Mouse (Mus musculus) liver, embryonic 11.5 days (tissue): Measurements from ENCODE around the gene Lsp1. TPM values are rescaled to one million over a fixed set of nuclear protein-coding genes. Genes with fewer than 3 reads are reported as not detected.

Experiments
- ATAC-seq: fragments of 200-750 bp; cut with Nextera tagmentation; replicated peaks from 2 replicates; pipeline ENCODE4 v1.8.0; 2017; ENCODE audit warnings: moderate number of reproducible peaks, mild to moderate bottlenecking, moderate TSS enrichment, moderate library complexity; ENCODE audit not compliant: low FRiP score
- DNase-seq: peaks from one replicate; pipeline ENCODE4 v3.0.0-alpha.2; 2017; ENCODE audit warnings: low spot score
- H3K27ac ChIP-seq: fragments of 300-500 bp; sonication (generic); 2 replicates; pipeline ENCODE4 v1.5.1; 2014; ENCODE audit warnings: mild to moderate bottlenecking, low read depth, low read length, control low read depth
- H3K27me3 ChIP-seq: fragments of 300-500 bp; sonication (generic); replicated peaks from 2 replicates; pipeline ENCODE4 v1.6.1; 2014; ENCODE audit warnings: low read length, mixed read lengths; ENCODE audit not compliant: control insufficient read depth, insufficient read depth
- H3K36me3 ChIP-seq: fragments of 300-500 bp; sonication (generic); 2 replicates; pipeline ENCODE4 v1.6.1; 2014; ENCODE audit warnings: mild to moderate bottlenecking, low read length, moderate library complexity, mixed read lengths; ENCODE audit not compliant: control insufficient read depth, insufficient read depth
- H3K4me1 ChIP-seq: fragments of 300-500 bp; sonication (generic); replicated peaks from 2 replicates; pipeline ENCODE4 v1.6.1; 2014; ENCODE audit warnings: low read length, mixed read lengths; ENCODE audit not compliant: control insufficient read depth, insufficient read depth
- H3K4me2 ChIP-seq: fragments of 300-500 bp; sonication (generic); 2 replicates; pipeline ENCODE4 v1.6.1; 2014; ENCODE audit warnings: mild to moderate bottlenecking, control low read depth, moderate library complexity
- H3K4me3 ChIP-seq: fragments of 300-500 bp; sonication (generic); 2 replicates; pipeline ENCODE4 v1.5.1; 2014; ENCODE audit warnings: low read depth, low read length, control low read depth
- H3K9ac ChIP-seq: fragments of 300-500 bp; sonication (generic); 2 replicates; pipeline ENCODE4 v1.6.1; 2014; ENCODE audit warnings: low read depth, low read length, control low read depth
- H3K9me3 ChIP-seq: fragments of 300-500 bp; sonication (generic); 2 replicates; pipeline ENCODE4 v1.6.1; 2016; ENCODE audit warnings: low read length, inconsistent platforms, mixed read lengths; ENCODE audit not compliant: control insufficient read depth
- WGBS: fragments of 180-500 bp; shearing (Covaris S2); extraction: QIAGEN DNeasy Blood & Tissue Kit; methylation state at CpG from one replicate; pipeline ENCODE4 v1.1.7; 2014; 5-methylcytosine and 5-hydroxymethylcytosine counted together
- polyA plus RNA-seq: library from polyadenylated mRNA; unstranded; fragments of >200 nt; fragmentation: Nextera tagmentation; extraction: Ambion mirVana; gene quantifications from 2 replicates; pipeline ENCODE4 v1.2.1, GENCODE M21; 2014

The Lsp1 gene
- polyA plus RNA-seq, 1 experiment from 2014 or later, result 19.2 TPM

- H3K27ac ChIP-seq, result no peak overlapping the region
- H3K9me3 ChIP-seq, result no peaks in the 10 kb centered on the region
- 4% methylated on average over 7 of the region's 7 CpGs for WGBS
- no peak overlapping the region for H3K4me2 ChIP-seq
- ATAC-seq (no peak), DNase-seq (peak; percentile 56)
- no peak overlapping the region for H3K4me3 ChIP-seq
- no peaks in the 10 kb centered on the region for H3K4me1 ChIP-seq
- H3K9ac ChIP-seq, result no peak overlapping the region
- H3K27me3 ChIP-seq, result peaks cover 3% of the 10 kb centered on the region; the same call in 1 of the 2 replicates
- H3K36me3 ChIP-seq, result no peaks in the 10 kb centered on the region
Measured at GRCm38 (mm10) chr7:142428213-142428612, 32.4 kb upstream of the Lsp1 start.

GRCm38 (mm10) chr7:142430160-142430678 is 30.4 kb upstream of the Lsp1 start:
- ATAC-seq, result no peak
- DNase-seq, result no peak

GRCm38 (mm10) chr7:142431106-142431505 is 29.5 kb upstream of the Lsp1 start:
- H3K4me3 ChIP-seq, result no peak overlapping the region
- no peak overlapping the region for H3K27ac ChIP-seq
- DNase-seq (no peak), ATAC-seq (no peak)
- H3K9me3 ChIP-seq, result no peaks in the 10 kb centered on the region
- no peaks in the 10 kb centered on the region for H3K36me3 ChIP-seq
- H3K27me3 ChIP-seq, result peaks cover 3% of the 10 kb centered on the region; the same call in 1 of the 2 replicates
- WGBS, result 90% methylated on average over 14 of the region's 14 CpGs
- H3K4me1 ChIP-seq, result peaks cover 8% of the 10 kb centered on the region; the same call in 1 of the 2 replicates
- no peak overlapping the region for H3K4me2 ChIP-seq
- H3K9ac ChIP-seq, result no peak overlapping the region

More at GRCm38 (mm10) chr7:142430160-142430678, 30.4 kb upstream of the Lsp1 start:
- H3K4me2 ChIP-seq, result no peak overlapping the region
- H3K27ac ChIP-seq, result no peak overlapping the region
- WGBS, result 65% methylated on average over 12 of the region's 12 CpGs
- no peak overlapping the region for H3K9ac ChIP-seq
- H3K9me3 ChIP-seq, result no peaks in the 10 kb centered on the region
- H3K36me3 ChIP-seq, result no peaks in the 10 kb centered on the region
- no peak overlapping the region for H3K4me3 ChIP-seq
- peaks cover 3% of the 10 kb centered on the region; the same call in 1 of the 2 replicates for H3K27me3 ChIP-seq
- H3K4me1 ChIP-seq, result peaks cover 8% of the 10 kb centered on the region; the same call in 1 of the 2 replicates

- ATAC-seq (no peak), DNase-seq (no peak)
- H3K36me3 ChIP-seq, result no peaks in the 10 kb centered on the region
- no peak overlapping the region for H3K4me2 ChIP-seq
- peaks cover 8% of the 10 kb centered on the region; the same call in 1 of the 2 replicates for H3K4me1 ChIP-seq
- H3K27ac ChIP-seq, result no peak overlapping the region
- 36% methylated on average over 19 of the region's 19 CpGs for WGBS
- peaks cover 3% of the 10 kb centered on the region; the same call in 1 of the 2 replicates for H3K27me3 ChIP-seq
- H3K9me3 ChIP-seq, result no peaks in the 10 kb centered on the region
- no peak overlapping the region; the same call in 1 of the 2 replicates for H3K9ac ChIP-seq
- no peak overlapping the region for H3K4me3 ChIP-seq
Measured at GRCm38 (mm10) chr7:142433623-142434022, 27.0 kb upstream of the Lsp1 start.

- DNase-seq (no peak), ATAC-seq (no peak)
- Histone ChIP-seq H3K27ac (no peak within 1 kb of the TSS), H3K9me3 (no peaks in the 10 kb centered on the region), H3K4me3 (no peak within 1 kb of the TSS), H3K36me3 (no peaks in the 10 kb centered on the region), H3K4me2 (no peak within 1 kb of the TSS), H3K27me3 (peaks cover 3% of the 10 kb centered on the region; the same call in 1 of the 2 replicates), H3K4me1 (peaks cover 8% of the 10 kb centered on the region; the same call in 1 of the 2 replicates), H3K9ac (no peak within 1 kb of the TSS)
- 57% methylated on average over 10 of the region's 10 CpGs for WGBS
Measured at GRCm38 (mm10) chr7:142434137-142434865, 26.3 kb upstream of the Lsp1 start, which contains the start of gene Syt8. Gene Syt8 (plus strand): TSS chr7:142434850.

- no peak overlapping the region for H3K4me3 ChIP-seq
- H3K4me1 ChIP-seq, result peaks cover 8% of the 10 kb centered on the region; the same call in 1 of the 2 replicates
- peaks cover 3% of the 10 kb centered on the region; the same call in 1 of the 2 replicates for H3K27me3 ChIP-seq
- H3K4me2 ChIP-seq, result no peak overlapping the region
- DNase-seq, result peak; percentile 60
- H3K36me3 ChIP-seq, result no peaks in the 10 kb centered on the region
- peak; percentile 62 for ATAC-seq
- no peaks in the 10 kb centered on the region for H3K9me3 ChIP-seq
- no peak overlapping the region for H3K9ac ChIP-seq
- H3K27ac ChIP-seq, result no peak overlapping the region
- 18% methylated on average over 4 of the region's 4 CpGs for WGBS
Measured at GRCm38 (mm10) chr7:142435524-142435923, 25.1 kb upstream of the Lsp1 start.

- WGBS, result 76% methylated on average over 5 of the region's 5 CpGs
- Histone ChIP-seq H3K36me3 (no peaks in the 10 kb centered on the region), H3K27me3 (no peaks in the 10 kb centered on the region; the same call in 1 of the 2 replicates), H3K4me1 (peaks cover 12% of the 10 kb centered on the region; the same call in 1 of the 2 replicates), H3K9ac (no peak overlapping the region), H3K9me3 (no peaks in the 10 kb centered on the region), H3K4me2 (no peak overlapping the region), H3K27ac (no peak overlapping the region), H3K4me3 (no peak overlapping the region)
- DNase-seq (no peak), ATAC-seq (no peak)
Measured at GRCm38 (mm10) chr7:142437324-142437723, 23.3 kb upstream of the Lsp1 start.

DNA sequence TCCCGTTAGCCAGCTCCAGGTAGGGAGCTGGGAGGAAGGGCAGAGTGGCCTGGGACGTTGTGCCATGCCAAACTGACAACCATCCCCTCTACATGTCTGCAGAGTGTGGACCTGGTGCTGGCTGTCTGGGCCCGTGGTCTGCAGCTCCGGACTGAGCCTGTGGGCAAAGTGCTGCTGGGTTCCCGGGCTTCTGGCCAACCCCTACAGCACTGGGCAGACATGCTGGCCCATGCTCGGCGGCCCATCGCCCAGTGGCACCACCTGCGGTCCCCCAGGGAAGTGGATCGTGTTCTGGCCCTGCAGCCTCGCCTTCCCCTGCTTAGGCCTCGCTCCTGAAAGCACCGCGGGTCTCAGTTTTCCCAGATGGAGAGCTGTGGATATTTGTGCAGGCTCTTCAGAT is 20.6 kb upstream of the Lsp1 start:
- WGBS, result 75% methylated on average over 14 of the region's 14 CpGs
- no peaks in the 10 kb centered on the region for H3K9me3 ChIP-seq
- no peaks in the 10 kb centered on the region for H3K36me3 ChIP-seq
- no peak overlapping the region for H3K4me3 ChIP-seq
- no peaks in the 10 kb centered on the region for H3K27me3 ChIP-seq
- no peak overlapping the region for H3K4me2 ChIP-seq
- H3K9ac ChIP-seq, result no peak overlapping the region; the same call in 1 of the 2 replicates
- ATAC-seq, result no peak
- H3K4me1 ChIP-seq, result 0 out of 2 replicates have a peak, but pooled peaks cover 4% of the 10 kb centered on the region
- DNase-seq, result no peak
- H3K27ac ChIP-seq, result no peak overlapping the region
